Mouse (Mus musculus): ENCODE data around the gene AI413582.

DNA sequence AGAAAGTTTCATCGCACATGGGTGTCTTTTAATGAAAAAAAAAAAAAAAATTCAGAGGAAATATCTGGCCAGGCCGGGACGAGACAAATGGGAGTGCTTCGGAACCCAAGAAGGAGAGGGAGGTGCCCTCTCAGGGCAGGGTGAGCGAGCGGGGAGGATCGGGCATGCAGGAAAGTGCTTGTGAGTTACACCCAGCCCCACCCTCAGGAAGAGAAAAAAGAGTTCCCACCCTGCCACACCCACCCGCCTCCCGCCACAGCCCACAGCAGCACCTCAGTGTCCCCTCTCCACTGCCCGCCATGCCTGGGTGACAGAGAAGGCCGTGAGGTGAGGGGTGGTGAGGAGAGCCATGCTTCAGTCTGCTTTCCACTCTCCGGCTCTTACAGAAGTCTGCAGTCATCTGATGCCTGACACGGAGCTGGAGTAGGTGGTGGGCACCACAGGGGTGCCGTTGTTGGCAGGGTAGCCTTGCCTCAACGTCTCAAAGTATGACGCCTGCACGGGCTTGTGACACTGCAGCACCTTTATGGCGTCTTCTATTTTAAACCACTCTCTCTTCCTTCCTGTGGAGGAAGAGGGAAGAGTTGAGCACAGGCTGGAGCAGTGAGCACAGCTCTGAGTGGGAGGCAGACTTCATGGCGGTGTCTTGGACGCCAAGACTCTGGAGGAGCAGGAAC is 15.0 kb upstream of the AI413582 start:
- TF ChIP-seq CTCF (IDR thresholded peaks at IDR 0.05; ENCODE audit: low read depth) = no peak
- TF ChIP-seq EP300 (IDR thresholded peaks at IDR 0.05; ENCODE audit: low read depth) = no peak
